Mouse (Mus musculus): ENCODE results near the gene Bcl6.

DNA sequence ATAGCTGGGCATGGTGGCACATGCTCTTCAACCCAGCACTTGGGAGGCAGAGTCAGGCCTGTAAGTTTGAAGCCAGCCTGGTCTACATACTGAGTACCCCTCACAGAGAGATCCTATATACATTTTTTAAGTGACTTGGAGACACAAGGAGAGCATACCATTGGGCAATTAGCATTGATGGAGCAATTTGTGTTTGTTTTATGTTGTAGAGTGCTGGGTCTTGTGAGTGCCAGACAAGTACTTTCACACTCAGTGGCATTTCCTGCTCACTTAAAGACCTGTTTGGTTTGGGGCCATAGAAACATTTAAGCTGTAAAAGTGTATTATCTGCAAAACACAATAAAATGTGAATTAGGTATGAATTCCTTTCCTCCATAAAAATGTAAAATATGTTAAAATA is 47.1 kb upstream of the Bcl6 start:
- TF ChIP-seq CTCF (IDR thresholded peaks at IDR 0.05; ENCODE audit: low read depth) (no peak), EP300 (optimal IDR thresholded peaks at IDR 0.05) (no peak)
